Mouse (Mus musculus): Measurements from ENCODE around the gene Zpr1. TPM values are rescaled to one million over a fixed set of nuclear protein-coding genes. Genes with fewer than 3 reads are reported as not detected.

Gene Zpr1
- total RNA-seq, 1 experiment from 2014 or later = 42.5 TPM

DNA sequence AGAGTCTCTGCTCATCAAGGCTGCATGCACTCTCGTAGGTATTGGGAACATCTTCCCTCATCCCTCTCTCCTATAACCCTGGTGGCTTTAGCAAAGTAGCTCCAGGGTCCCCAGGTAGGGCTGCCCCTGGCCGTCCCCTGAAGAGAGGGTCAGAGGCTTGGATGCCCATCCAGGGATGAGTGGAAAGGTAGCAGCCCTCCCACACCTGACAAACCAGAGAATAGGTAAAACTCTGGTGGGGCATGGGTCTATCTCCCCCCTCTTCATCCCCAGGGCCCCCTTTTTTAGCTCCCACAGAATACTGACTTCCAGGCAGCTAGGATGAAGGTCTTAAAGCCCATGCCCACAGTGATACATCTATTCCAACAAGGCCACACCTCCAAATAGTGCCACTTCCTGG is 47.6 kb downstream of the Zpr1 start:
- no peak for ATAC-seq (replicated peaks; ENCODE audit: insufficient number of reproducible peaks, low FRiP score, low TSS enrichment, poor library complexity, severe bottlenecking)

DNA sequence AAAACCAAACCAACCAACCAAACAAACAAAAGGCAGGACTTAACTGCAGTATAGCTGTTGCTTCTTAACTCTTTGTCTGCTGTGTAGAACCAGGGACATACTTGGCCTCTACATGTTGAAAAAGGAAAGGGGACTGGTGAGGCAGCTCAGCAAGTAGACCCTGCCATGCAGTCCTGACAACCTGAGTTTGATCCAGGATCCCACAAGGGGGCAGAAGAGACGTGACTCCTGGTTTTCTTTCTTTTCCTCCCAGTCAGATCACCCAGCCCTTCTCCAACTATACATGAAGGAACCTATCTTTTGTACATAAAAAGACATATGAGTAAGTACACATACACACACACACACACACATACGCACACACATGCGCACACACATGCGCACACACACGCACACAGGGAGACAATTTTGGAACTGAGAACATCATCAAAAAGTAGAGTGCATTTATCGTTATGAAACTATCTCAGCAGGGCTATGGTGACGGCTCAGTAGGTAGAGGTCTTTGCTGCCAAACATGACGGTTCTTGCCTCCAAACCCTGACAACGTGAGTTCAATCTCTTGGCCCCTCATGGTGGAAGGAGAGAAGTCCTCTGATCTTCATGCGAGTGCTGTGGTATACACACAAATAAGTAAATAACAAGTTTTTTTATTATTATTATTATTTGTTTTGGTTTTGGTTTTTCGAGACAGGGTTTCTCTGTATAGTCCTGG is 54.0 kb downstream of the Zpr1 start:
- no peak for ATAC-seq (replicated peaks; ENCODE audit: insufficient number of reproducible peaks, low FRiP score, low TSS enrichment, poor library complexity, severe bottlenecking)

DNA sequence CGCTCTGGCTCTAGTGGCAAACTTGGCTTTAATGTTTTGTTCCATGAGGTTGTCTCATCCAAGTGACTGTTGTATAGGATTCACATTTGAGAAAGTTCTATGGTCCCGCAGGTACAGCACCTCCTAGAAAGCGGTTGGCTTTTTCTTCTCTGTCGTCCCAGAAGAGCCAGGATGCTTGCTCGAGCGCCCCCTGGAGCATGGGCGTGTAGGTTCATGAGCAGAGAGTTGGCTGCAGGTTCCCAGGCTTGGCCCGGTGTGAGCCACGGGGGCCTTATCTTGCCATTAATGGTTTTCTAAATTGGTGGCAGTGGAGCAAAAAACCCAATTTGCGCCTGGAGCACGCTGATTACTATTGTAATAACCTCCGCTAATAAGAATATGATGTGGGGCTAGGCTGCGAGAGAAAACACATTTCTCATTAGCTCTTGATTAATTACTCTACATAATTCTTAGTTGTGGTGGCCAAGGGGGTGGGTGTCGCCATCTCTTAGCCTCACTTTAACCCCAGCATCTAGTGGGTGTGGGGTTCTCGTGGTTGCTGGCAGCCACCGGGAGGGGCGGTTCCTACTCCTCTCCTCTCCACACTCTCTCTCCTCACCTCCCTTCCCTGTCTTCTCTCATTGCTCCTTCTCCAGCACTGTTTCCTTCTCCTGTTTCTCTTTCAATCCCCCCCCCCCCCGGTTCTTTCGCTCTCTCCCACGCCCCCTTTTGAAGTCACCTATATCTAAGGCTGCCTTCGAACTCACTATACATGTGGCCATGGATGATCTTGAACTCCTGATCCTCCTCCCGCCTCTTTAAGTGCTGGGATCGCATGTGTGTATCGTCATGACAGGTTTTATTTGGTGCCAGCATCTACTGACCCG is 55.1 kb downstream of the Zpr1 start:
- no peak for ATAC-seq (replicated peaks; ENCODE audit: insufficient number of reproducible peaks, low FRiP score, low TSS enrichment, poor library complexity, severe bottlenecking)

DNA sequence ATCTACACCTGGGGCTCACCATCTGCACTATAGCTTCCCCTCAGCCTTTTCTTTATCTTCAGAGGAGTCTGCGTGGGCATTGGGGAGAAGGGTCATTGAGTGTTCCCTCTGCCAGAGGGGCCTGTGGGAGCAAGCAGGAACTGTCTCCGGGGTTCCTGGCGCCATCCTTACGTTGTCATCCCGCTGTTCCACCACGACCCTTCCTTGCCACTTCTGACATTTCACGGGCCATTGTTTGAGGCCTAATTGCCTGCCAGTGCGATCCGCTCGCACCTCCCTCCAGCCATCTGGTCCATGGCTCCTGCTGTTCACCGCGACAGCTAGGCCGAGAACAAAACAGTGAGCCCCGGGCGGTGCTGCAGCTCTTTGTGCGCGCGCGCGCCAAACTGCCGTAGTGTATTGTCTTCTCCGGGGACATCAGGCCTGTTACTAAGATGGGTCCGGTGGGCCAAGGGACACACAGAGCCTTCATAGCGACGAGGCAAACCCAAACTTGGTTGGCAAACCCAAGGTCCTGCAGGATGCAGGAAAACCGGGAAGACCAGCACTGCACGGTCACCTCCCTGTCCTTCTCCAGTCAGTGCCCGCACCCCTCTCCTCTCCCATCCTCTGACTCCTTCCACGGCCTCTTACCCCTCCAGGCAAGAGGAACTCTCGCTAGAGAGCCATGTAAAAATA is 55.8 kb downstream of the Zpr1 start:
- ATAC-seq (replicated peaks; ENCODE audit: insufficient number of reproducible peaks, low FRiP score, low TSS enrichment, poor library complexity, severe bottlenecking) = no peak

DNA sequence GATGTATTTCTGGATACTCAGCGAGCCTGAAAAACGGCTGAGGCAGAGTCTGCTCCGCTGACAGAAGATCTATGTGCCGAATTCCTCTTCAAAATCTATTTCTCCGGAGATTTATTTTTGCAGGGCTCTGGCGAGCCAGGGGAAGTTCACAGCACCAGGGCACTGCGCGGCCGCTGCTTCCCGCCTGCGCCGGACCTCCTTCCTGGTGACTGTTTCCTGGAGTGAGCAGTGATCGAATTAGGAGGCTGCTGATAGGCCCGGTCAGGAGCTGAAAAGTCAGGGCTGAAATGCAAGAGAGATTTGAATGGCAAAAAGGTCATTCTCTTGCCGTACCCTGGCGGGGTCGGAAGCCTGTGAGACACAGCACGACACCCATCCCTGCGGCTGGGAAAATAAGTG is 56.4 kb downstream of the Zpr1 start:
- no peak for ATAC-seq (replicated peaks; ENCODE audit: insufficient number of reproducible peaks, low FRiP score, low TSS enrichment, poor library complexity, severe bottlenecking)

DNA sequence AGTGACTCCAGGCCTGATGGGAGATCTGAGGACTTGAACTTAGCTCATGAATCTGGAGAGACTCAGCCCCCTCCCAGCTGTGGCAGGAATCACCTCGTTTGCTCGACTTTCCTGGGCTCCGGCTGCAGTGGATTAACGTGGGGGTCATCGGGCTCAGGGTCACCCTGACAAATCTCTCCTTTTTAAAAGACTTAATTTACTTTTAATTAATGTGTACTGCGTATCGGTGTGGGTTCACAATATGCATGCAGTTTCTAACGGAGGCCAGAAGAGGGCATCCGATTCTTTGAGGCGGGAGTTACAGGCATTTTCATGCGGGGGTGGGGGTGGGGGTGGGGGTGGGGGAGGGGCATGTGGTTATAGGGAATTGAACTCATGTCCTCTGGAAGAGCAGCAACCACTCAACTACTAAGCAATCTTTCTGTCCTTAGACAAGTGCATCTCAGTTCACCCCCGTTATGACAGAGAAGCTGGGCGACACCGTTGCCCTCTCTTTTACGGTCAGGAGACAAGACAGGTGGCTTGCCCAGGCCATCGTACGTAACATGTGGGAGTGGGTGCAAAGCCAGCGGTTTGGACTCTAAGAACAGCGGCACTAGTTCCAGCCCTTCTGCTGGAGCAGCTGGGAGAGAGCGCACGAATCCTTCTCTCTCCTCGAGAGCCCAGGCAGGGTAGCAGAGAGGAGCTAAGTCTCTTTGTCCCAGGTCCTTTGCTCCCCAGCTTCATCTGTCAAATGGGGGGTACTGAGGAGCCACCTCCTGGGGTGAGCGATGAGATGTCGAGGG is 57.1 kb downstream of the Zpr1 start:
- no peak for ATAC-seq (replicated peaks; ENCODE audit: insufficient number of reproducible peaks, low FRiP score, low TSS enrichment, poor library complexity, severe bottlenecking)

DNA sequence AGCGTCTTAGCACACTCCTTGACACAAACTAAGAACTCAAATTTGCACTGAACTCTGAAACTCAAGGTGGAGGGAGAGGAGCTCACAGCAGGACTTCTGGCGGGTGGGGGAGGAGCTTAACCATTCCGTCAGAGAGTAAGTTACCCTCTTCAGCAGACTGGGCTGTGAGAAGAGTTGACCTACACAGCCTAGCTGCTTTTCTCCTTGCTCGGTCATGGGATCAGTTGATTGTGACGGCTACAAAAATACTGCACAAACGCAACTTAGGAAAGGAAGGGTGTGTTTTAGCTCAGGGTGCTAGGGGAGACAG is 57.7 kb downstream of the Zpr1 start:
- no peak for ATAC-seq (replicated peaks; ENCODE audit: insufficient number of reproducible peaks, low FRiP score, low TSS enrichment, poor library complexity, severe bottlenecking)

DNA sequence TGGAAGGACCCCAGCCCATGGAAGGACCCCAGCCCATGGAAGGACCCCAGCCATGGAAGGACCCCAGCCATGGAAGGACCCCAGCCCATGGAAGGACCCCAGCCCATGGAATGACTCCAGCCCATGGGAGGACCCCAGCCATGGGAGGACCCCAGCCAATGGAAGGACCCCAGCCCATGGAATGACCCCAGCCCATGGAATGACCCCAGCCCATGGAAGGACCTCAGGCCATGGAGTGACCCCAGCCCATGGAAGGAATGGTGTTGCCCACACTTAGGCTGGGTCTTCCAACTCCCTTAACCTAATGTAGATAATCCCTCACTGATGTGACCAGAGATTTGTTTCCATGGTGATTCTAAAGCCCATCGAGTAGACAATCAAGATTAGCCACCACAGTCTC is 58.4 kb downstream of the Zpr1 start:
- no peak for ATAC-seq (replicated peaks; ENCODE audit: insufficient number of reproducible peaks, low FRiP score, low TSS enrichment, poor library complexity, severe bottlenecking)

Other genes starting within 250 kb of the Zpr1 start
- not detected in 3 replicates for gene Apoa1, start 44.5 kb upstream of the Zpr1 start, total RNA-seq (2017)
- gene Apoc3, start 37.4 kb upstream of the Zpr1 start, total RNA-seq (2017) = not detected in 3 replicates
- not detected in 3 replicates for gene Apoa4, start 32.4 kb upstream of the Zpr1 start, total RNA-seq (2017)
- gene Apoa5, start 4.4 kb upstream of the Zpr1 start, total RNA-seq (2017) = not detected in 3 replicates
- gene Bud13, start 9.9 kb downstream of the Zpr1 start, total RNA-seq (2017) = 17.8 to 28.9 TPM (median 25.2 TPM) in 3 replicates
- not detected in 3 replicates for gene 4931429L15Rik, start 46.9 kb downstream of the Zpr1 start, total RNA-seq (2017)

Measured in monocyte, adult 5-6 weeks (primary cell).